Mouse (Mus musculus): Measurements from ENCODE around the gene Gtf2f1.

DNA sequence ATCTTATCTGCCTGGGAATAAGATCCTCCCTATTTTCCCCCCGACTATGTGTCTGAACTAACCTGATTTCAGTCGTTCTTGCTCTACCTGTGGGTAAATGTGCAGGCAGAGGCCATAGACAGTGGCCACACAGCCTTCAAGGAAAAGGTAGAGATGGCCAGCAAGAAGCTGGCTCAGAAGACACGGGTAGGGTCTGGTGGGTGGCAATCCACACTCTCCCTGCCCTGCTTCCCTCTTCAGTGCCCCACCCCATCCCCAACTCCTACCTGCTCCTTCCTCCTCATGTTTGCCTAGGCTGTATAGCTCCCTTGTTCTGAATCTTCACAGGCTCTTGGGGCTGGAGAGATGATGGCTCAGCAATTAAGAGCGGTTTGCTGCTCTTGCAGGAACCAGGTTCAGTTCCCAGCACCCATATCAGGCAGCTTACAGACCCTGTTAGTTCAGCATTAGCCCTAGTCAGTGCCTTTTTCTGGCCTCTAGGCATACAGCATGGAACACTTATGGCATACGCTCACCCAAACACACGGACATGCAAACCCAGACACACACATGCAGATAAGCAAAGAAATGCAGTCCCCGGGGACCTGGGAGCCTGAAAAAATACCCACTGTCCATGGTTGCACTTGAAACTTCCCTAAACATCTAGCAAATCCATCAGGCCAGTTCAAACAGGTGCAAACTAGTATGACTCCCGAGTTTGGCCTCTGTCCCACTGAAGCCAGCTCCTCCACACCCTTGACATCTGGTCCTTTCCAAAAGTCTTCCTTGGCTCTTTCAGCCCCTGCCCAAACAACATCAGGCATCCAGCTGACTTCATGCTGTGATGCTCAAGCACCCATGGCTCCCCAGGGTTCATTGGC lies 34.3 kb downstream of the Gtf2f1 start:
- TF ChIP-seq POLR2A (IDR thresholded peaks at IDR 0.05; ENCODE audit: low read depth, low read length): no peak
- no peak for TF ChIP-seq CTCF (IDR thresholded peaks at IDR 0.05; ENCODE audit: extremely low read depth, insufficient read length, insufficient replicate concordance, low read depth, low read length)

Measured in small intestine, adult 2 months (tissue).